Mouse (Mus musculus) liver, postnatal 0 days (tissue): ENCODE data around the gene H2-Aa. TPM values are rescaled to one million over a fixed set of nuclear protein-coding genes. Genes with fewer than 3 reads are reported as not detected.

Experiments used
- ATAC-seq: fragments of 200-750 bp; cut with Nextera tagmentation; 2 replicates; pipeline ENCODE4 v1.8.0; 2017; ENCODE audit warnings: mild to moderate bottlenecking, moderate library complexity
- DNase-seq: peaks from one replicate; pipeline ENCODE4 v3.0.0-alpha.2; 2016
- H3K27ac ChIP-seq: fragments of 300-500 bp; sonication (generic); 2 replicates; pipeline ENCODE4 v1.5.1; 2014; ENCODE audit warnings: antibody characterized with exemption, moderate library complexity, mild to moderate bottlenecking, low read depth
- H3K27me3 ChIP-seq: fragments of 300-500 bp; sonication (generic); 2 replicates; pipeline ENCODE4 v1.6.1; 2014; ENCODE audit warnings: low read length, control low read depth, mixed read lengths; ENCODE audit not compliant: insufficient read depth
- H3K36me3 ChIP-seq: fragments of 300-500 bp; sonication (generic); replicated peaks from 2 replicates; pipeline ENCODE4 v1.6.1; 2014; ENCODE audit warnings: mild to moderate bottlenecking, control low read depth, low read length, moderate library complexity, mixed read lengths; ENCODE audit not compliant: insufficient read depth
- H3K4me1 ChIP-seq: fragments of 300-500 bp; sonication (generic); 2 replicates; pipeline ENCODE4 v1.6.1; 2014; ENCODE audit warnings: antibody characterized with exemption, mild to moderate bottlenecking, control low read depth; ENCODE audit not compliant: insufficient read depth
- H3K4me2 ChIP-seq: fragments of 300-500 bp; sonication (generic); 2 replicates; pipeline ENCODE4 v1.6.1; 2014; ENCODE audit warnings: low read depth, mild to moderate bottlenecking, low read length, moderate library complexity, mixed read lengths
- H3K4me3 ChIP-seq: fragments of 300-500 bp; sonication (generic); 2 replicates; pipeline ENCODE4 v1.5.1; 2014; ENCODE audit warnings: low read depth, low read length
- H3K9ac ChIP-seq: fragments of 300-500 bp; sonication (generic); replicated peaks from 2 replicates; pipeline ENCODE4 v1.6.1; 2014; ENCODE audit warnings: mild to moderate bottlenecking, moderate library complexity
- H3K9me3 ChIP-seq: fragments of 300-500 bp; sonication (generic); 2 replicates; pipeline ENCODE4 v1.6.1; 2016; ENCODE audit warnings: mild to moderate bottlenecking, control low read depth, low read length, mixed read lengths
- CTCF ChIP-seq: sonication (generic); IDR thresholded peaks from 2 replicates; pipeline ENCODE4 v1.5.1; 2016; ENCODE audit warnings: antibody characterized with exemption, low read depth
- EP300 ChIP-seq: IDR thresholded peaks from 2 replicates; pipeline ENCODE4 v1.6.1; 2016; ENCODE audit warnings: antibody characterized with exemption, low read depth, mild to moderate bottlenecking
- whole genome bisulfite sequencing: fragments of 180-500 bp; shearing (Covaris S2); extraction: QIAGEN DNeasy Blood & Tissue Kit; methylation state at CpG from one replicate; pipeline ENCODE4 v1.1.7; 2014; ENCODE audit not compliant: insufficient replicate concordance; 5-methylcytosine and 5-hydroxymethylcytosine counted together
- polyA plus RNA-seq: library from polyadenylated mRNA; unstranded; fragments of >200 nt; fragmentation: Nextera tagmentation; extraction: Ambion mirVana; gene quantifications from 2 replicates; pipeline ENCODE4 v1.2.1, GENCODE M21; 2015

Gene H2-Aa
- polyA plus RNA-seq: 12.0 and 15.3 TPM in 2 replicates

- Histone ChIP-seq H3K36me3 (no peaks in the 10 kb centered on the region), H3K27ac (no peak within 1 kb of the TSS), H3K27me3 (no peaks in the 10 kb centered on the region), H3K4me2 (no peak within 1 kb of the TSS), H3K9me3 (no peaks in the 10 kb centered on the region), H3K4me3 (no peak within 1 kb of the TSS), H3K4me1 (no peaks in the 10 kb centered on the region), H3K9ac (no peak within 1 kb of the TSS)
- peak; percentile 63 for ATAC-seq
- TF ChIP-seq EP300: no peak
- TF ChIP-seq CTCF: no peak
- DNase-seq: peak; percentile 66
- 18% methylated on average over 8 of the region's 8 CpGs for WGBS
Measured at GRCm38 (mm10) chr17:34287648-34288047, at the start of gene H2-Aa. Gene H2-Aa (minus strand): TSS chr17:34287823.

- H3K9me3 ChIP-seq: no peaks in the 10 kb centered on the region
- H3K9ac ChIP-seq: no peak overlapping the region
- H3K4me1 ChIP-seq: no peaks in the 10 kb centered on the region
- no peaks in the 10 kb centered on the region for H3K36me3 ChIP-seq
- DNase-seq: no peak
- no peak overlapping the region for H3K27ac ChIP-seq
- H3K27me3 ChIP-seq: no peaks in the 10 kb centered on the region
- no peak for TF ChIP-seq EP300
- no peak for TF ChIP-seq CTCF
- WGBS: 76% methylated on average over 1 of the region's 1 CpGs
- ATAC-seq: no peak
- no peak overlapping the region for H3K4me2 ChIP-seq
- no peak overlapping the region for H3K4me3 ChIP-seq
Measured at GRCm38 (mm10) chr17:34331200-34331599, 43.6 kb upstream of the H2-Aa start.

GRCm38 (mm10) chr17:34329807-34330206 lies 42.2 kb upstream of the H2-Aa start:
- DNase-seq (no peak), ATAC-seq (no peak; the same call in 1 of the 2 replicates)
- Histone ChIP-seq H3K4me1 (no peaks in the 10 kb centered on the region), H3K27me3 (no peaks in the 10 kb centered on the region), H3K4me2 (no peak overlapping the region), H3K9ac (no peak overlapping the region), H3K4me3 (no peak overlapping the region), H3K27ac (no peak overlapping the region), H3K9me3 (no peaks in the 10 kb centered on the region), H3K36me3 (no peaks in the 10 kb centered on the region)
- 35% methylated on average over 2 of the region's 2 CpGs for WGBS
- TF ChIP-seq CTCF (no peak), EP300 (no peak)

GRCm38 (mm10) chr17:34326373-34326772 lies 38.8 kb upstream of the H2-Aa start:
- TF ChIP-seq EP300: no peak
- H3K27ac ChIP-seq: no peak overlapping the region
- no peaks in the 10 kb centered on the region for H3K36me3 ChIP-seq
- H3K9ac ChIP-seq: no peak overlapping the region
- no peaks in the 10 kb centered on the region for H3K4me1 ChIP-seq
- 57% methylated on average over 3 of the region's 3 CpGs for WGBS
- H3K9me3 ChIP-seq: no peaks in the 10 kb centered on the region
- no peak overlapping the region for H3K4me3 ChIP-seq
- H3K27me3 ChIP-seq: no peaks in the 10 kb centered on the region
- no peak for DNase-seq
- H3K4me2 ChIP-seq: no peak overlapping the region
- no peak for ATAC-seq

GRCm38 (mm10) chr17:34325436-34325835 lies 37.8 kb upstream of the H2-Aa start, which contains the start of gene H2-Eb2:
Gene H2-Eb2 (plus strand): TSS chr17:34325665.
- H3K4me3 ChIP-seq: no peak within 1 kb of the TSS
- no peak within 1 kb of the TSS for H3K4me2 ChIP-seq
- H3K27ac ChIP-seq: no peak within 1 kb of the TSS
- no peaks in the 10 kb centered on the region for H3K9me3 ChIP-seq
- DNase-seq (no peak), ATAC-seq (peak; percentile 40; the same call in 1 of the 2 replicates)
- no peaks in the 10 kb centered on the region for H3K4me1 ChIP-seq
- no peaks in the 10 kb centered on the region for H3K36me3 ChIP-seq
- H3K9ac ChIP-seq: no peak within 1 kb of the TSS
- TF ChIP-seq EP300 (no peak), CTCF (no peak)
- H3K27me3 ChIP-seq: no peaks in the 10 kb centered on the region
- 46% methylated on average over 4 of the region's 4 CpGs for WGBS

GRCm38 (mm10) chr17:34317275-34317674 lies 29.7 kb upstream of the H2-Aa start:
- no peak overlapping the region for H3K4me3 ChIP-seq
- H3K4me2 ChIP-seq: no peak overlapping the region
- H3K27ac ChIP-seq: no peak overlapping the region
- no peak overlapping the region for H3K9ac ChIP-seq
- 22% methylated on average over 2 of the region's 2 CpGs for whole genome bisulfite sequencing
- H3K27me3 ChIP-seq: no peaks in the 10 kb centered on the region
- no peaks in the 10 kb centered on the region for H3K9me3 ChIP-seq
- H3K36me3 ChIP-seq: no peaks in the 10 kb centered on the region
- no peak for DNase-seq
- no peak for TF ChIP-seq CTCF
- no peak for TF ChIP-seq EP300
- no peak for ATAC-seq
- H3K4me1 ChIP-seq: no peaks in the 10 kb centered on the region

GRCm38 (mm10) chr17:34316697-34317096 lies 29.1 kb upstream of the H2-Aa start:
- no peak for TF ChIP-seq EP300
- no peak for TF ChIP-seq CTCF
- WGBS: 62% methylated on average over 2 of the region's 2 CpGs
- ATAC-seq (no peak), DNase-seq (no peak)
- Histone ChIP-seq H3K9ac (no peak overlapping the region), H3K4me3 (no peak overlapping the region), H3K27ac (no peak overlapping the region), H3K4me1 (no peaks in the 10 kb centered on the region), H3K4me2 (no peak overlapping the region), H3K27me3 (no peaks in the 10 kb centered on the region), H3K9me3 (no peaks in the 10 kb centered on the region), H3K36me3 (no peaks in the 10 kb centered on the region)
